Mouse (Mus musculus) lung, embryonic 16.5 days (tissue): ENCODE measurements at regions not wholly inside any gene's neighbourhood (a gene's known extent, or its start where the extent isn't known, plus 50 kb on each side); places are given as distances from the start of the nearest gene placed in this dataset.

Experiments used
- ATAC-seq: fragments of 200-750 bp; cut with Nextera tagmentation; 2 replicates; pipeline ENCODE4 v1.8.0; 2017; ENCODE audit warnings: low read depth, mild to moderate bottlenecking, moderate library complexity
- H3K27ac ChIP-seq: fragments of 300-500 bp; sonication (generic); 2 replicates; pipeline ENCODE4 v1.5.1; 2014; ENCODE audit warnings: mild to moderate bottlenecking, control low read depth, low read length
- H3K27me3 ChIP-seq: fragments of 300-500 bp; sonication (generic); 2 replicates; pipeline ENCODE4 v1.6.1; 2014; ENCODE audit warnings: low read depth, low read length, mixed read lengths; ENCODE audit not compliant: control insufficient read depth, insufficient read depth
- H3K36me3 ChIP-seq: fragments of 300-500 bp; sonication (generic); 2 replicates; pipeline ENCODE4 v1.6.1; 2014; ENCODE audit warnings: low read length; ENCODE audit not compliant: control insufficient read depth, insufficient read depth
- H3K4me1 ChIP-seq: fragments of 300-500 bp; sonication (generic); replicated peaks from 2 replicates; pipeline ENCODE4 v1.6.1; 2014; ENCODE audit warnings: low read length, mixed read lengths; ENCODE audit not compliant: control insufficient read depth, insufficient read depth
- H3K4me2 ChIP-seq: fragments of 300-500 bp; sonication (generic); 2 replicates; pipeline ENCODE4 v1.6.1; 2014; ENCODE audit warnings: low read depth, low read length, control low read depth
- H3K4me3 ChIP-seq: fragments of 300-500 bp; sonication (generic); 2 replicates; pipeline ENCODE4 v1.5.1; 2014; ENCODE audit warnings: mild to moderate bottlenecking, low read length, control low read depth
- H3K9ac ChIP-seq: fragments of 300-500 bp; sonication (generic); 2 replicates; pipeline ENCODE4 v1.6.1; 2014; ENCODE audit warnings: low read length, control low read depth
- H3K9me3 ChIP-seq: fragments of 300-500 bp; sonication (generic); 2 replicates; pipeline ENCODE4 v1.6.1; 2016; ENCODE audit warnings: low read length; ENCODE audit not compliant: control insufficient read depth
- WGBS: fragments of 180-500 bp; shearing (Covaris S2); extraction: QIAGEN DNeasy Blood & Tissue Kit; methylation state at CpG from one replicate; pipeline ENCODE4 v1.1.7; 2014; 5-methylcytosine and 5-hydroxymethylcytosine counted together

DNA sequence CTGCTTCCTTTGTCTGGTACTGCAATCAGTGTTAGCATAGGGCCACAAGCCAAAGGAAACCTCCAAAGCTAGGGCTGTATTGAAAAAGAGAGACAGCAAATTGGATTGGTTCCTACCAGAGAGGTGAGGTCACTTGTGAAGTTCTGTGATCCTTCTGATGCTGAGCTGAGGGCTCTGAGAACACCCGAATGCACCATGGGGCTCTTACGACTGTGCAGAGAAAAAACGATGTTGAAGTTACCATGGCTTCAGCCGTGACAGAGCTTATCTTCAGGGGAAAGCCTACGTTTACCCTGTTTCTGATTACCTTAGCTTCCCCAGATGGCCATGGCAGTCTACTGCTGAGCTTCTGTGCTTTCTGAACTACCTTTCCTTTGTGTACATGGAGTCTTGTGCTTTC lies 53.9 kb upstream of the Fmo9 start:
- no peak overlapping the region for H3K4me3 ChIP-seq
- H3K9me3 ChIP-seq, result no peaks in the 10 kb centered on the region
- no peak for ATAC-seq
- no peaks in the 10 kb centered on the region for H3K27me3 ChIP-seq
- no peak overlapping the region for H3K4me2 ChIP-seq
- H3K4me1 ChIP-seq, result no peaks in the 10 kb centered on the region
- 47% methylated on average over 5 of the region's 5 CpGs for WGBS
- H3K36me3 ChIP-seq, result no peaks in the 10 kb centered on the region
- H3K27ac ChIP-seq, result no peak overlapping the region
- H3K9ac ChIP-seq, result no peak overlapping the region

DNA sequence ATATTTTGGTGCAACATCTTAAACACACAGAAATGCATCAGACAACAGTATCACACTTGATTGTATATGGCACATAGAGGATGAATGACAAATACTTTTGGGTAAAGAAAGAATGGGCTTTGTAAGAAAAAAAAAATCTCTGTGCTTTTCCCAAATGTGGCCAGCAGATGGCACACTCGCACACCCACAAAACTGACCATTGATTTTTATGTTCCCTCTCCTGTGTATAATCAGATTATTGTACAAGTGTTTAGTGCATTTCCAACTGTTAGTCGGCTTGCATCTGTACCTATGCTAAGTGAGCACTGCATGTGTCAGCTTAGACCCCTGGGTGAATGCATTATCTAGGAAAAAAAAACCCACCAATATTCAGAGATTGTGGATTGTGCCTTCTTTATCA lies 56.4 kb upstream of the Fmo9 start:
- Histone ChIP-seq H3K27me3 (no peaks in the 10 kb centered on the region), H3K36me3 (no peaks in the 10 kb centered on the region), H3K4me3 (no peak overlapping the region), H3K4me2 (no peak overlapping the region), H3K4me1 (no peaks in the 10 kb centered on the region), H3K9me3 (no peaks in the 10 kb centered on the region), H3K9ac (no peak overlapping the region), H3K27ac (no peak overlapping the region)
- 2% methylated on average over 2 of the region's 2 CpGs for WGBS
- ATAC-seq, result no peak

DNA sequence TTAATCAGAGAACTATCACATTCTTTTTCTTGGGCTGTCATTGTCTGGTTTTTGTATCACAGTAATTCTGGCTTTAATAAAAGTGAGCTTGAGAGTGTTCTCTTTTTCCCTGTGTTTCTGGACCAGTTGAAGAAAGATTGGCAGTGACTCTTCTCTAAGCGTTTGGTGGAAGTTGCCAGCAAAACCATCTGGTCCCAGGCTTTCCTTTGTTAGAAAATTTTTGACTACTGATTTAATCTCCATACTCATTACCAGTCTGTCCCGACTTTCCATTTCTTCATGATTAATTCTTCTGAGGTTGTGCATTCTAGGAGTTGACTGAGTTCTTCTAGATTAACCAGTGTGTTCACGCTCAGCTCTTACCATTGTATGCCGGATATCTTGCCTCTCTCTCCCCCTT lies 68.6 kb upstream of the Fmo9 start:
- Histone ChIP-seq H3K4me1 (no peaks in the 10 kb centered on the region), H3K27ac (no peak overlapping the region), H3K4me3 (no peak overlapping the region), H3K36me3 (no peaks in the 10 kb centered on the region), H3K27me3 (no peaks in the 10 kb centered on the region), H3K9me3 (no peaks in the 10 kb centered on the region), H3K9ac (no peak overlapping the region), H3K4me2 (no peak overlapping the region)
- no peak for ATAC-seq
- 72% methylated on average over 4 of the region's 4 CpGs for WGBS

DNA sequence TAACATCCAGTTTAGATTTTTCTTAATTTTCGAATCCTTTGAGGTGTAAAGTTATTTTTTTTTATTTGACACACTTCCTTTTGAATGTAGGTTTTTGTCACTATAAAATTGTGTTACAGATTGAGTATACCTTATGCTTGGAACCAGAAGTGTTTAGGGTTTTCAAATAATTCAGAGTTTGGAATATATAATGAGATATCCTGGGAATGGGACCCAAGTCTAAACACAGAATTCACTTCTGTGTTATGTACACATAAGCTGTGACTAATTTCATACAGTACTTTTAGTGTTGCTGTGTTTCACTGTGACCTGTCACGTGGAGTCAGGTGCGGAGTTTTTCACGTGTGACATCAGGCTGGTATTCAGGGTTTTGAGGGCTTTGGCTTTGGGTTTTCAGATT lies 69.1 kb upstream of the Fmo9 start:
- Histone ChIP-seq H3K27me3 (no peaks in the 10 kb centered on the region), H3K4me1 (no peaks in the 10 kb centered on the region), H3K9ac (no peak overlapping the region), H3K4me3 (no peak overlapping the region), H3K4me2 (no peak overlapping the region), H3K36me3 (no peaks in the 10 kb centered on the region), H3K9me3 (no peaks in the 10 kb centered on the region), H3K27ac (no peak overlapping the region)
- WGBS, result 74% methylated on average over 4 of the region's 4 CpGs
- no peak for ATAC-seq

DNA sequence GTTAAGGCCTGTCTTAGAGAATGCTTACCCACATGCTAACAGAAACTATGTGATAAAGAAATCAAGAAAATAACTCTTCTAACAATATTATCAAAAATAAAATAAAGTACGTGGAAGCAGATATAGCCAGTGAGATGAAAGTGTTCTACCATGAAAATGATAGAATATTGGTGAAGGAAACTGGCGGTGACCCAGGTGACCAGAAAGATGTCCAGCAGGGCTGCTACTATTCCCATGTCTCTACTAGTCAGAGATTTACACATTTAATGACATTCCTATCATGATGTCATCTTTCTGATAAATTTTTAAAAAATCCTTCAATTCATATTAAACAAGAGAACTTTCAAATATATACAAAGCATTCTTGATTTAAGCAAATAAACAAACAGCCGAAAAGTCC lies 69.8 kb upstream of the Fmo9 start:
- Histone ChIP-seq H3K9ac (no peak overlapping the region), H3K9me3 (no peaks in the 10 kb centered on the region), H3K4me3 (no peak overlapping the region), H3K36me3 (no peaks in the 10 kb centered on the region), H3K4me1 (no peaks in the 10 kb centered on the region), H3K27ac (no peak overlapping the region), H3K4me2 (no peak overlapping the region), H3K27me3 (no peaks in the 10 kb centered on the region)
- WGBS, result 66% methylated on average over 3 of the region's 3 CpGs
- ATAC-seq, result no peak

DNA sequence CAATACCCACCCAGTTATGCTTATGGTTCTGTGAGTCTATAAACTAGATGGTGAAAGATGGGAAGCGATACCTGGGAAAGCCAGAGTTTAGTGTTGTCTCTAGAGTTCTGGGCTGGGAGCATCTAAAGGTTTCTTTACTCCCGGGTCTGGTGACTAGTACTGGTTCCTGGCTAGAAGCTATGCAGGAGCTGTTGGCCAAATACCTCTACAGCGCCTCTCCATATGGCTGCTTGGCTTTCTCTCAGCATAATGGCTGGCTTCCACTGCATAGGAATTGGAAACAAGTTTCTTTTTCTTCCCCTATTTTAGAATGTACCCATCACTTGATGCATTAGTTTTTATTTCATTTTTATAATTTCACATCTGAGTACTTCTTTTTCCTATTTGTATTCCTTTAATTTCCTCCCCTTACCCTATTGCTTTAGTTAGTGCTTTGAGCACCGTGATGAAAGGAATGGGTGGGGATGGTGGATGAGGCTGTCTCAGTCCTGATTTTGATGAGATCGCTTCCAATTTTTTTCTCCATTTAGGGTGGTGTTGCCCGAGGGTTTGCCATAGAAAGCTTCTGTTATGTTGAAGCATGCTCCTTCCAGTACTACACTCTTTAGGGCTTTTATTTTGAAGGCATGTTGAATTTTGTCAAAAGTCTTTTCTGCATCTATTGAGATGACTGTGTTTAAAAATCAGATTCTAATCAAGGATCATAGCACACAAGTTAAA lies 71.5 kb upstream of the Fmo9 start:
- no peak for ATAC-seq
- 77% methylated on average over 6 of the region's 6 CpGs for WGBS
- no peak overlapping the region for H3K4me3 ChIP-seq

DNA sequence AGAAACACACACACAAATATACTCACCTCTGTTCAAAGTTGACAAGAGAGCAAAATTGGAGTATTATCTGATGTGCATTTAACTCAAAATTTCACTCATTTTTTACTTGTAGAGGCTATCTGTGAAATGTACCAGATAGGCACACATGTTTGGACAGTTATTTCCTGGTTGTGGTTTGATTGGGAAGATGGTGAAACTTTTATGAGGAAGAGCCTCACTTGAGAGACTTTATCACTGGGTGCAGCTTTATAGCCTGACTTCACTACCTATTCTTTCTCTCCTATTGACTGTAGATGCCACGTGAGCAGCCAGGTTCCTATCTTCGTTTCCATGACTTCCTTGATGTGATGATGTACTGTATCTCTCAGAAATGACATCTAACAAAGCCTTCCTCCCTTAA lies 77.3 kb upstream of the Fmo9 start:
- Histone ChIP-seq H3K36me3 (no peaks in the 10 kb centered on the region), H3K4me2 (no peak overlapping the region), H3K4me1 (no peaks in the 10 kb centered on the region), H3K27ac (no peak overlapping the region), H3K4me3 (no peak overlapping the region), H3K9ac (no peak overlapping the region), H3K27me3 (no peaks in the 10 kb centered on the region), H3K9me3 (no peaks in the 10 kb centered on the region)
- ATAC-seq, result no peak
- 59% methylated on average over 2 of the region's 2 CpGs for WGBS

More for the DNA sequence above, 71.5 kb upstream of the Fmo9 start:
- no peaks in the 10 kb centered on the region for H3K4me1 ChIP-seq
- no peak overlapping the region for H3K27ac ChIP-seq
- H3K9me3 ChIP-seq, result no peaks in the 10 kb centered on the region
- H3K9ac ChIP-seq, result no peak overlapping the region
- H3K4me2 ChIP-seq, result no peak overlapping the region
- H3K27me3 ChIP-seq, result no peaks in the 10 kb centered on the region
- H3K36me3 ChIP-seq, result no peaks in the 10 kb centered on the region

DNA sequence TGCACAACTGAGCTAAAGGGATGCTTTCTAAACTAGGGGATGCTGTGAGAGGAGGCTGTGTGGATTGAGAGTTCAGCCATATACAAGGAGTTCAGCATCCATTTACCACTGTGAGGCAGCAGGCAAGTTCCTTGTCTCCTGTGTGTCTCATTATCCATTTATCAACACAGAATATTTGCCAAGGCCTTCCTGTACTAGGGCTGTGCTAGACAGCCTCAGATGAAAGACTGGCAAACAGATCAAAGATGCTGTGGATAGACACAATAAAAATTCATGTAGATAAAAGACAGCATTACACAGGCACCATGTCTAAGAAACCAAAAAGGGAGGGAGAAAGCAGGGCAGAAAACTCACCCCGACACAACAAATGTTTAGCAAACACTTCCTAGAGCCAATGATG lies 91.5 kb upstream of the Fmo9 start:
- WGBS, result 80% methylated on average over 1 of the region's 1 CpGs
- Histone ChIP-seq H3K9ac (no peak overlapping the region), H3K9me3 (peaks cover 2% of the 10 kb centered on the region; the same call in 1 of the 2 replicates), H3K4me3 (no peak overlapping the region), H3K4me2 (no peak overlapping the region), H3K36me3 (no peaks in the 10 kb centered on the region), H3K27me3 (no peaks in the 10 kb centered on the region), H3K4me1 (no peaks in the 10 kb centered on the region), H3K27ac (no peak overlapping the region)
- ATAC-seq, result no peak

DNA sequence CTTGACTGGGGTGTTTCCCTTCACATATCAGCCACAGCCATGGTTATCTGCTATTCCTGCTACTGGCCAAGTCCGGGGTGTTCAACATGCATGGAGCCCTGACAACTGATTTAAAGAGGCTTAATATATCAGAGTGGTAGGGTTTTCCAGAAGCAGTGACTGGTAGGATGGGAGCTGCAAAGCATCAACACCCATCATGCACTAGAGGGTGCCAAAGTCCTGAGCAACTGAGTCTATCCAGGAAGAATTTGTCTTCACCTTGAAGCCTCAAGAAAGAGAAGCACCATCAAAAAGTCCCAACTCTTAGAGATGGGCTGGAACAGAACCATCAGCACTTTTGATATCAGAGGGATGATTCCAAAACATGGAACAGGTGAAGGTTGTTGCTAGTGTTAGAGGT lies 100.5 kb upstream of the Fmo9 start:
- Histone ChIP-seq H3K4me2 (no peak overlapping the region), H3K36me3 (no peaks in the 10 kb centered on the region), H3K4me3 (no peak overlapping the region), H3K9ac (no peak overlapping the region), H3K27me3 (no peaks in the 10 kb centered on the region), H3K4me1 (no peaks in the 10 kb centered on the region), H3K9me3 (no peaks in the 10 kb centered on the region), H3K27ac (no peak overlapping the region)
- ATAC-seq, result no peak
- 55% methylated on average over 1 of the region's 1 CpGs for WGBS

DNA sequence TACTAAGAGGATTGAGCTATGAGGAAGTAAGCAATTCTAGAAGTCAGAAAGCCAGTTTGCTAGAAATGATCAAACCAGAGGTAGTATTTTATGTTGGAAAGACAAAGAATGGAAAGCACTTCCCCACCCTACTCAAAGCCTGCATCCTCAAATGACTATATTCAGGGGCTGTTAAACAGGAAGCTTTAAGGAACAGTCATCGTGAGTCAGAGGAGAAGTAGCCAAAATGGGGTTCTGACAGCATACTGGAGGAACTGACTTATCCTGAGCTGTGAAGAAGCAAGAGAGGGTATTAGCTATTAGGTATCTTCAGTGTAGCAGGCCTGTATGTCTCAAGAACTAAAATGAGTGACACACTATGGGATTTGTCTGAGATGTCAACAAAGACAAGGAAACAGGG lies 106.3 kb upstream of the Fmo9 start:
- H3K4me1 ChIP-seq, result no peaks in the 10 kb centered on the region
- no peak overlapping the region for H3K4me2 ChIP-seq
- H3K9me3 ChIP-seq, result no peaks in the 10 kb centered on the region
- H3K9ac ChIP-seq, result no peak overlapping the region
- no peaks in the 10 kb centered on the region for H3K27me3 ChIP-seq
- H3K36me3 ChIP-seq, result no peaks in the 10 kb centered on the region
- 67% methylated on average over 1 of the region's 1 CpGs for WGBS
- no peak overlapping the region for H3K4me3 ChIP-seq
- H3K27ac ChIP-seq, result no peak overlapping the region
- no peak for ATAC-seq
